Mouse (Mus musculus) heart, embryonic 15.5 days (tissue): ENCODE results near the gene 1700003F12Rik. TPM values are rescaled to one million over a fixed set of nuclear protein-coding genes. Genes with fewer than 3 reads are reported as not detected.

ENCODE experiments used
- ATAC-seq: fragments of 200-750 bp; cut with Nextera tagmentation; replicated peaks from 2 replicates; pipeline ENCODE4 v1.8.0; 2017; ENCODE audit warnings: low read depth, moderate TSS enrichment; ENCODE audit not compliant: insufficient number of reproducible peaks, insufficient read depth, low FRiP score
- H3K27ac ChIP-seq: fragments of 300-500 bp; sonication (generic); 2 replicates; pipeline ENCODE4 v1.5.1; 2015; ENCODE audit warnings: mild to moderate bottlenecking, inconsistent platforms
- H3K27me3 ChIP-seq: fragments of 300-500 bp; sonication (generic); 2 replicates; pipeline ENCODE4 v1.6.1; 2015; ENCODE audit warnings: inconsistent platforms
- H3K36me3 ChIP-seq: fragments of 300-500 bp; sonication (generic); 2 replicates; pipeline ENCODE4 v1.6.1; 2015; ENCODE audit warnings: mild to moderate bottlenecking, inconsistent platforms
- H3K4me1 ChIP-seq: fragments of 300-500 bp; sonication (generic); replicated peaks from 2 replicates; pipeline ENCODE4 v1.6.1; 2015; ENCODE audit warnings: inconsistent platforms
- H3K4me2 ChIP-seq: fragments of 300-500 bp; sonication (generic); 2 replicates; pipeline ENCODE4 v1.6.1; 2015; ENCODE audit warnings: inconsistent platforms, mild to moderate bottlenecking, moderate library complexity
- H3K4me3 ChIP-seq: fragments of 300-500 bp; sonication (generic); 2 replicates; pipeline ENCODE4 v1.5.1; 2015; ENCODE audit warnings: mild to moderate bottlenecking, inconsistent platforms
- H3K9ac ChIP-seq: fragments of 300-500 bp; sonication (generic); 2 replicates; pipeline ENCODE4 v1.6.1; 2015; ENCODE audit warnings: mild to moderate bottlenecking, inconsistent platforms
- H3K9me3 ChIP-seq: fragments of 300-500 bp; sonication (generic); replicated peaks from 2 replicates; pipeline ENCODE4 v1.6.1; 2016; ENCODE audit warnings: inconsistent platforms
- WGBS: fragments of 180-500 bp; shearing (Covaris S2); methylation state at CpG from one replicate; pipeline ENCODE4 v1.1.7; 2015; ENCODE audit warnings: mixed read lengths; 5-methylcytosine and 5-hydroxymethylcytosine counted together
- polyA plus RNA-seq: library from polyadenylated mRNA; unstranded; fragments of >200 nt; fragmentation: Nextera tagmentation; extraction: Ambion mirVana; gene quantifications from 2 replicates; pipeline ENCODE4 v1.2.1, GENCODE M21; 2015

The 1700003F12Rik gene
- polyA plus RNA-seq, 1 experiment from 2014 or later, result 0.43 TPM

DNA sequence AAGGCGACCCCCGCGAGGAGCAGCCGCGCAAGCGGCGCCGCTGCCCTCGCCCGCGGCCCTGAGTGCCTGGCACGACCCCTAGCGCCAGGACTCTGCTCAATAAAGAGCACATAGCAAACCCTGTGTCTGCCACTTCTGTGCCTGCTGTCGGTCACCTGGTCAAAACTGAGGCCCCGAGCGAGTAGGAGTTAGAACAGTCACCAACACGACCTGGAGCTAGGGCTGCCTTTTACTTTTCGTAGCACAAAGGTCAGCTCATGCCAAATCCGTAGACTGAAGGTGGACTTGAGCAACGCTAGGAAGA is 3.0 kb downstream of the 1700003F12Rik start:
- no peaks in the 10 kb centered on the region for H3K36me3 ChIP-seq
- H3K4me3 ChIP-seq, result peak overlapping the region; percentile 47
- no peak for ATAC-seq
- WGBS, result 12% methylated on average over 20 of the region's 20 CpGs
- H3K27me3 ChIP-seq, result peaks cover 27% of the 10 kb centered on the region
- H3K4me2 ChIP-seq, result peak overlapping the region; percentile 89
- peaks cover 30% of the 10 kb centered on the region for H3K4me1 ChIP-seq
- H3K9ac ChIP-seq, result no peak overlapping the region
- no peaks in the 10 kb centered on the region for H3K9me3 ChIP-seq
- no peak overlapping the region for H3K27ac ChIP-seq

DNA sequence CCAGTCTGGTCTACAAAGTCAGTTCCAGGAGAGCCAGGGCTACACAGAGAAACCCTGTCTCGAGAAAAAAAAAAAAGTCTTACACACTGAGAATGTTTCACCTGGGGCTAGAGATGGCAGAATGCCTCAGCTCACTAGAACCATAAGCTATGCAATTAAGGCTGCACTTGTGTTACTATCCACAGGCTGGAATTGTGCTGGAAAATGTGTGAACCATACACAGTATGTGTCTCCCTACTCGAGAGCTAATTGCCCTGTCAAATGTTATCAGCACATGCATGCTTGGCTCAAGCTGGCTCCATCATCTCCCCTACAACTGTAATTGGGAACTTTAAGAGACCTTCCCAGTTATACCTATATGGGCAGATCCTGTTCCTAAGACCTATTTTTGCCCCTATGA is 4.1 kb downstream of the 1700003F12Rik start:
- 57% methylated on average over 2 of the region's 2 CpGs for WGBS
- Histone ChIP-seq H3K9ac (no peak overlapping the region), H3K4me3 (no peak overlapping the region), H3K27ac (no peak overlapping the region), H3K4me1 (peaks cover 30% of the 10 kb centered on the region), H3K9me3 (no peaks in the 10 kb centered on the region), H3K36me3 (no peaks in the 10 kb centered on the region), H3K27me3 (peaks cover 27% of the 10 kb centered on the region), H3K4me2 (no peak overlapping the region)
- no peak for ATAC-seq

- ATAC-seq, result no peak
- peak within 1 kb of the TSS; percentile 8; the same call in 1 of the 2 replicates for H3K27ac ChIP-seq
- peak within 1 kb of the TSS; percentile 25 for H3K9ac ChIP-seq
- peaks cover 27% of the 10 kb centered on the region for H3K27me3 ChIP-seq
- H3K9me3 ChIP-seq, result no peaks in the 10 kb centered on the region
- peaks cover 30% of the 10 kb centered on the region for H3K4me1 ChIP-seq
- H3K4me3 ChIP-seq, result peak within 1 kb of the TSS; percentile 32
- no peaks in the 10 kb centered on the region for H3K36me3 ChIP-seq
- peak within 1 kb of the TSS; percentile 65 for H3K4me2 ChIP-seq
- WGBS, result 75% methylated on average over 4 of the region's 4 CpGs
Measured at GRCm38 (mm10) chr2:154551476-154551875, 4.6 kb downstream of the 1700003F12Rik start, which contains the start of gene Actl10. TSS of gene Actl10 (plus strand) at chr2:154551776.

GRCm38 (mm10) chr2:154551927-154552326 is 5.0 kb downstream of the 1700003F12Rik start:
- peaks cover 30% of the 10 kb centered on the region for H3K4me1 ChIP-seq
- 40% methylated on average over 21 of the region's 21 CpGs for WGBS
- H3K4me3 ChIP-seq, result peak overlapping the region; percentile 32
- no peaks in the 10 kb centered on the region for H3K36me3 ChIP-seq
- H3K27me3 ChIP-seq, result peaks cover 27% of the 10 kb centered on the region
- no peaks in the 10 kb centered on the region for H3K9me3 ChIP-seq
- peak overlapping the region; percentile 65 for H3K4me2 ChIP-seq
- peak overlapping the region; percentile 8; the same call in 1 of the 2 replicates for H3K27ac ChIP-seq
- 0 out of 2 replicates have a peak, but pooled peaks have one; percentile 25 for ATAC-seq
- H3K9ac ChIP-seq, result peak overlapping the region; percentile 25; the same call in 1 of the 2 replicates

- peak overlapping the region; percentile 8; the same call in 1 of the 2 replicates for H3K27ac ChIP-seq
- H3K4me1 ChIP-seq, result peaks cover 33% of the 10 kb centered on the region
- 13% methylated on average over 27 of the region's 27 CpGs for WGBS
- H3K27me3 ChIP-seq, result peaks cover 27% of the 10 kb centered on the region
- peak overlapping the region; percentile 32 for H3K4me3 ChIP-seq
- peak overlapping the region; percentile 25 for H3K9ac ChIP-seq
- H3K36me3 ChIP-seq, result no peaks in the 10 kb centered on the region
- peak; percentile 61 for ATAC-seq
- no peaks in the 10 kb centered on the region for H3K9me3 ChIP-seq
- H3K4me2 ChIP-seq, result peak overlapping the region; percentile 65
Measured at GRCm38 (mm10) chr2:154552424-154552907, 5.6 kb downstream of the 1700003F12Rik start.

DNA sequence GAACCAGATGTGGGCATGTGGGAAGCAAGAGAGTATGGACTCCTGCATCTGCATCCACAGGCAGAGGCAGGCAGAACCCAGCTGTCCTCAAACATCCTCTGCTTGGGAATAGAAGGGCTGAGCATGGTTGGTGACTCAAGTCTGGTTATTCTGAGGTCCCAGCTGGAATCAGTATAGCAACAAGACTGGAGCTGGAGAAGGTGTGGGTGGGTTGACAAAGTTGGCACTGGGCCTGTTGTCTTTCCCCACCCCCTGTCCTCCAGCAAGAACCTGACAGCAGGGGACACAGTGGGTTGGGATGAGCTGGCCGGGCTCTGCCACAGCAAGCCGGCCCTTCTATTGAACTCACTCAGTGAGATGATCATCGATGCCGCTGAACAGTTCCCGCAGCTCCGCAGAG is 8.3 kb downstream of the 1700003F12Rik start:
- no peak for ATAC-seq
- Histone ChIP-seq H3K4me3 (no peak overlapping the region), H3K36me3 (no peaks in the 10 kb centered on the region), H3K27me3 (peaks cover 19% of the 10 kb centered on the region), H3K9me3 (no peaks in the 10 kb centered on the region), H3K9ac (no peak overlapping the region), H3K27ac (no peak overlapping the region), H3K4me2 (no peak overlapping the region), H3K4me1 (peaks cover 33% of the 10 kb centered on the region)
- whole genome bisulfite sequencing, result 79% methylated on average over 6 of the region's 6 CpGs

DNA sequence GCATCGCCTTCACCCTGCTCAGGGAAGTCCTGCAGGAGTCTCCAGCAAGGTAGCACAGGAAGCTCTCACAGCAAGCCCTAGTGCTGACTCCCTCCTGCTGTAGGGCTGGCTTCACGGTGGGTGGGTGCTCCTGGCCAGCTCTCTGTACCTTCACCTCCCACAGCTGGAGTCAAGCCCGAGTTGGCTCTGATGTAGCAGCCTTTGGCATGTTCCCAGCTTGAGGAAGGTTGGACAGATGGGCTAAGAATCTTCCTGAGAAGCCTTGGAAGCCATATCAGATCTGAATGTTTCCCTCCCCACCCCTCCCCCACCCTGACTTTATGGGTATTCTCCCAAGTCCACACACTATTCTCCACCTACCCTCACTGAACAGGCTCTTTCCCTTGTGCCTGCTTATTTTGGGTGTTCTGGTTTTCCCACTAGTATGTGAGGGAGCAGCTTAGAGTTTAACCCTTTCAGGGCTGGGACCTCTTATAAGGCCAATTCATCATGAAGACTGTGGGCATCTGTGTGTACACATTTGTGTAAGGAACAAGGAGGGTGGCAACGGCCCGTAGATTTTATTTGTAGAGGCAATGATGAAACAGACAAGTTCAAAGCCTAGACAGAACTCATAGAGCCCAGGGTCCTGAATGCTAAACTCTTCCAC is 10.4 kb downstream of the 1700003F12Rik start:
- Histone ChIP-seq H3K9ac (no peak overlapping the region), H3K27ac (no peak overlapping the region), H3K4me3 (no peak overlapping the region), H3K9me3 (no peaks in the 10 kb centered on the region), H3K4me2 (no peak overlapping the region), H3K36me3 (peaks cover 7% of the 10 kb centered on the region; the same call in 1 of the 2 replicates), H3K4me1 (peaks cover 27% of the 10 kb centered on the region), H3K27me3 (no peaks in the 10 kb centered on the region)
- 53% methylated on average over 5 of the region's 5 CpGs for WGBS
- no peak for ATAC-seq

DNA sequence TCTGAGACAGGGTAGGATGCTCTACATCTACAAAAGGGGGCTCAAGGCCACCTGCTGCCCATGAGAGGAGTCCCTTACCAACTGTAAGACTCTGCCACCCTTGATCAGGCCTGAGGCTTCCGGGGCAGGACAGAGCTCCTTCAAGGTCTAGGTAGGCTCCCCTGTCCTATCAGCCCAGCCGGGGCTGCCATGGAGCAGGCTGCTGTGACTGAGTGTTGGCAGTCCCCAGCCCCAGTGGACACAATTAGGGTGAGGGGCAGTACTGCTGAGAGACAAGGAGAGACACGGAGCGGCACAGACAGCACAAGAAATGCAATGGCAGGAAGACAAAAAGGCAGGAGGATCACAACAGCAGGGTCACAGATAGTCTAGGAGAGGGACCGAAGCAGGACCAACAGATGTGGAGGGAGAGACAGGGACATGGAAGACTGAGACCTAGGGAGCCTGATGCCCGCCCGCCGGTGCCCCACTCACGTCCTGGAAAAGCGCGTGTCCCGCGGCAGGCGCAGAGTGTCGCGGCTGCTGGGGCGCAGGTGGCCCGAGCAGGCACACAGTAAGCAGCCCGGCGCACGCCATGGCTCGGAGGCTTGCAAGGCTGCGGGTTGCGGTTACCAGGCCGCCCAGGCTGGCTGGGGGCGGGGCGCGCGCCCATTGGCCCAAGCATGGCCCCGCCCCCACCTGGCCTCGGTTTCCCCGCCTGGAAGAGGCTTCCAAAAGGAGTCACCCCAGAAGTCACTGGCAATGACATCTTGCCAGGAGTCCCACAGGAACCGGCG is 11.6 kb downstream of the 1700003F12Rik start, which contains the start of gene Necab3:
Necab3 (minus strand) TSS at position 627 of the 776 bp plus-strand sequence.
- H3K27ac ChIP-seq, result 0 out of 2 replicates have a peak within 1 kb of the TSS, but pooled peaks have one; percentile 14

DNA sequence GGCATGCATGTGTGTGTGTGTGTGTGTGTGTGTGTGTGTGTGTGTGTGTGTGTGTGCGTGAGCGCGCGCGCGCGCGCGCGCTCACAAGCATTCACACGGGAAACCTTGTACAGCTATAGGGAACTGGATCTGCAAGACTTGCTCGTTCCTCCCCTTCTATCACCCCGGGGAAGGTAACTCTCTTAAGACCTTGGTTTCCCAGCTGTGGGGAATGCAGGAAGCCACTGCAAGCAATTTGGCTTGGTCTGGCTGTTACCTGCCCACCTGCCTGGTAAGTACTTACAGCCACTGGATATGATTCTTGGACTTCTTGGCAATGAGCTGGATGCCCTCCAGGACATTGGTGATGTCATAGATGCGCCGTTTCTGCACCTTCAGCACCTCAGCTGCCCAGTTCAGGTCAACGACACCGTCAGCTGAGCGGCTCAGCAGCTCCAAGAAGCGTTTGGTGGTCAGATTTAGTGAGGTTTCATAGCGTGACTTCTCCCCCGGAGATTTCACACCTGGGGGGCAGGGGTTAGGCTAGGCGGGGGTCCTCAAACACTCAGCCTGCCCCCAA is 16.8 kb downstream of the 1700003F12Rik start:
- Histone ChIP-seq H3K4me3 (no peak overlapping the region), H3K4me2 (no peak overlapping the region)
- no peak for ATAC-seq

More for the DNA sequence above, 11.6 kb downstream of the 1700003F12Rik start, which contains the start of gene Necab3:
- Histone ChIP-seq H3K4me2 (peak within 1 kb of the TSS; percentile 69), H3K9ac (0 out of 2 replicates have a peak within 1 kb of the TSS, but pooled peaks have one; percentile 12), H3K4me3 (peak within 1 kb of the TSS; percentile 38), H3K36me3 (peaks cover 12% of the 10 kb centered on the region; the same call in 1 of the 2 replicates), H3K9me3 (no peaks in the 10 kb centered on the region), H3K27me3 (no peaks in the 10 kb centered on the region), H3K4me1 (peaks cover 20% of the 10 kb centered on the region)
- 4% methylated on average over 34 of the region's 34 CpGs for WGBS
- peak; percentile 43; the same call in 1 of the 2 replicates for ATAC-seq

DNA sequence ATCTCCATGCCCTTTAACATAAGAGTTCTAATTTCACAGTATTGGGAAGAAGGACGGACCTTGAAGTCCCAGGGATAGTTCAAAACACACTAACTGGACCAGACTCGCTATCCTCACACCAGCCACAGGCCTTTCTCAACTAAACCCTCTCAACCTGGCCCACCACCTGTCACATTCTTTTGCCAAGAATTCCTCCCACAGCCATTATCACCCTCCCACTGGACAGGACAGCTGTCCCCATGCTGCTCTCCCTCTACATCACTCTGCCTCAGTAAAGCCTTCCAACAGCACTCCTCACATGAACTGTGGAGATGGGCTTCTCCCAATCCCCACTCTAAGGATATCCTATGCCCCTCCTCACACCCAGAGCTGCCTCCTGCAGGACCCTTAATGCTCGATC is 18.7 kb downstream of the 1700003F12Rik start:
- H3K27me3 ChIP-seq, result no peaks in the 10 kb centered on the region
- peaks cover 9% of the 10 kb centered on the region; the same call in 1 of the 2 replicates for H3K36me3 ChIP-seq
- no peaks in the 10 kb centered on the region for H3K9me3 ChIP-seq
- no peak for ATAC-seq
- H3K27ac ChIP-seq, result no peak overlapping the region
- no peak overlapping the region for H3K9ac ChIP-seq
- H3K4me2 ChIP-seq, result no peak overlapping the region
- WGBS, result 72% methylated on average over 3 of the region's 3 CpGs
- H3K4me1 ChIP-seq, result peaks cover 34% of the 10 kb centered on the region
- no peak overlapping the region for H3K4me3 ChIP-seq

More for the DNA sequence above, 16.8 kb downstream of the 1700003F12Rik start:
- Histone ChIP-seq H3K9ac (no peak overlapping the region), H3K4me1 (peaks cover 31% of the 10 kb centered on the region), H3K9me3 (no peaks in the 10 kb centered on the region), H3K27ac (no peak overlapping the region), H3K27me3 (no peaks in the 10 kb centered on the region), H3K36me3 (peaks cover 12% of the 10 kb centered on the region; the same call in 1 of the 2 replicates)
- WGBS, result 87% methylated on average over 22 of the region's 22 CpGs

DNA sequence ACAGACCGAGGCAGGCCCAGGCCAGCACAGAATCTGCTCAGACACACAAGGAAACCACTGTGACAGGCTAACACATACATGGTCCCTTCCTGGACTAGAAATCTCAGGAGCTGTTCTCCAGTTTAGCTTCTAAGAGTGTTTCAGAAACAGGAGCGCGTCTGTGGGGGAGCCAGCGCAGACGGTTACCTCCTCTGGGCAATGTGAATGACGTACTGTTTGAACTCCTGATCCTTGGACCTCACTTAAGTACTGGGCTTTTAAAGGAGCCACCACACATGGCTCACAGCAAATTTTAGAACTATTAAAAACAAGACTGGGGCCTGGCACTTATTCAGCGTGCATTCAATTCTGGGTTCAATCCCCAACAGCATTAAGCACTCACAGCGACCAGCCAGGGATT is 19.8 kb downstream of the 1700003F12Rik start:
- no peak overlapping the region for H3K4me3 ChIP-seq
- H3K36me3 ChIP-seq, result 0 out of 2 replicates have a peak, but pooled peaks cover 7% of the 10 kb centered on the region
- H3K27me3 ChIP-seq, result no peaks in the 10 kb centered on the region
- H3K4me2 ChIP-seq, result no peak overlapping the region
- 65% methylated on average over 8 of the region's 8 CpGs for WGBS
- no peak overlapping the region for H3K27ac ChIP-seq
- H3K4me1 ChIP-seq, result peaks cover 39% of the 10 kb centered on the region
- no peak overlapping the region for H3K9ac ChIP-seq
- no peaks in the 10 kb centered on the region for H3K9me3 ChIP-seq
- no peak for ATAC-seq
